Mouse (Mus musculus) heart, adult 9 months (tissue): ENCODE results near the gene Tbx1.

Source experiments
- DNase-seq, 2 experiments: peaks; one replicate each; pipeline ENCODE4 v3.0.0; 2022; ENCODE audit warnings: low spot score in 2 of 2

Tbx1 gene

GRCm38 (mm10) chr16:18622916-18623750, 32.7 kb upstream of the Tbx1 start:
- no peak for DNase-seq

- DNase-seq, result no peak
Measured at GRCm38 (mm10) chr16:18622019-18622418, 31.5 kb upstream of the Tbx1 start, which contains the start of gene Gp1bb. TSS of gene Gp1bb (minus strand) at chr16:18622403.

DNA sequence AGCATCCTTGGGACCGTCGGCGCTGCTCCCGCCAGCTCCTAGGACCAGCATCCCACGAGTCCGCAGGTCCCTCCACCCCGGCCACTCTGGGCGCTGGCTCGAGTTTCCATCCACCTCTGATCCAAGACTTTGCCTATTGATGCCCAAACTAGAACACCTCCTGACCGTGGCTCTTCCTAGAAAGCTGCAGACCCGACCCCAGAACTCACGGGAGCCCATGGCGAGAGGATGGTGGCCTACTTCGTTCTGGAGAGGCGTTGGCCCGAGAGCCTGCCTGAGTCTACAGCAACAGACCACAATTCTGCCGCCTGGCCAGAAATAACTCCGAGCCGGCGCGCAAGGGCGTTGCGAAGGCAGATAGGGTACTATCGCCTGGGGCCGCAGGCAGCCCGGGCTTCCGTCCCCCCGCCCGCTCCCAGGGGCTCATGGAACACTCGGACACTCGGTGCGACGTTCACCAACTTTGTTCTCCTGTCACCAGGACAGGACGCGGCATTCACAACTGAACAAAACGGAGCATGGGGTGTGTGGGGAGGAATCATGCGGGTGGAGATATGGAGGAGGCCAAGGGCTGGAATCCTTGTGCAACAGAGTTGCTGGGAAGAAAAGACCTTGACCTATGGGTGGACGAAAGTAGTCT, 31.0 kb upstream of the Tbx1 start:
- no peak for DNase-seq

GRCm38 (mm10) chr16:18620601-18621361, 30.3 kb upstream of the Tbx1 start:
- DNase-seq, result no peak

DNA sequence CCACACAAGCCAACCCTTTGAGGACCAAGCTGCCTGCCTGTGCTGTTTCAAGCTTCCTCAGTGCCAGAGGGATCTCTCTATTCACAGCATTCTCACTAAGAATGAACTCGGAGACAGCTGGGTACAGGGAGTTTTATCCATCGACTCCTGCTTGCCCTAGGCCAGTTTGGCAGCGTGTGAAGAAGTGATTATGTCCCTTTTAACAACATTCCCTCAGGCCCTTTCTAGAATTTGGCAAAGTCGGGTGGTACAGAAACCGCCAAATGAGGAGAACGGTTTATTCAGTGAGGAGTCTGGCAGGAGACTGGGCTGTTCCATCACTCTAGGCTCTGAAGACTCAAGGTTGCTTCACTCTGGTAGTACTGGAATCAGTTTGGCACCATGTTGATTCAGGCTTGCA, 29.7 kb upstream of the Tbx1 start:
- no peak for DNase-seq

DNA sequence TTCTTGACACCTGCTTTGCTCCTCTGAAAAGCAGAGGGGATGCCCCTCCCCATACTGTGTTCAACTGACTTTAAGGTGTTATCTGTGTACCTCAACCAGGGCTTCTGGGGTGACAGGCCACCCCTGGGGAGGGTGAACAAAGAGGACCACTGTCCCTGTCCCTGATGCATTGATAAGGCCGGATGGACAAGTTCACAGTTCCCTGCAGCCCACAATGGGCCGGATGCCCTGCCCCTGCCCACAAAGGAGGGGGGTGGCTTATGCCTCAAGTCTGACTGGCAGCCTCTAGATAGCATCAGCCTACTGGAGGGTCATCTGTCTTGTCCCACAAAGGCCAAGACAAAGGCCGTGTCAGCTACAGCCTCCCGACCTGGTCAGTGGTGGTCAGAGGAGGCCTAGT, 28.6 kb upstream of the Tbx1 start:
- DNase-seq, result no peak

GRCm38 (mm10) chr16:18618297-18618696, 27.8 kb upstream of the Tbx1 start:
- no peak for DNase-seq

DNA sequence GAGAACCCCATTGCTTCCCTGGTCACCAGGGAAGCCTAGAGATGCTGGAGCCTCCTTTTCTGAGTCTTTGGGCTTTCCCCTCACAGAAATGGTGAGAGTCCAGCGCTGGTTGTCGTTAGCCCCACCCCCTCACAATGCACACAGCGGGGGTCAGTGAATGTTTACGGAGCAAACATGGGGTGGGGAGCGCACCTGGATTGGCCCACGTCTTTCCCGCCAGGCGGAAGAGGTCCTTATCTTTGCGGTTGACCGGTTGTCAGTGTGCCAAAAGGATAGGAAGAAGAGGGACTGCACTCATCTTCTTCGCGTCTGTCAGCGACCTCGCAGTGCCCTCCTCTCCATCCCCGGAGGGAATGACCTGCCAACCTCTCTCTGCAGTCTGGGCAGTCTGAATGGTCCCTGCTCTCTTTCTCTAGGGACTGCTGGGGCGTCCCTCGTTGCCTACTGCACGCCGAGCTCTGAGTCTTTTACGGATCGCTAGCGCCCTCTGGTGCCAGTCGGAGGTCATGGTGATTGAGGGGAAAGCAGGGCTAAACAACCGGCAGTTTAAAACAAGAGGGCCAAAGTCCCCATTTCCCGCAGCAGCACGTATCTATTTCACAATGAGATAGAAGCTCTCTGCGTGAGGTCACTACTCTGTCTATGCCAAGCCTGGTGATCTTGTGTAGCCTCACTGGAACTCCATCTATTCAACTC, 27.0 kb upstream of the Tbx1 start:
- peak; percentile 61 to 75 for DNase-seq

GRCm38 (mm10) chr16:18613301-18613700, 22.8 kb upstream of the Tbx1 start:
- DNase-seq, result no peak

DNA sequence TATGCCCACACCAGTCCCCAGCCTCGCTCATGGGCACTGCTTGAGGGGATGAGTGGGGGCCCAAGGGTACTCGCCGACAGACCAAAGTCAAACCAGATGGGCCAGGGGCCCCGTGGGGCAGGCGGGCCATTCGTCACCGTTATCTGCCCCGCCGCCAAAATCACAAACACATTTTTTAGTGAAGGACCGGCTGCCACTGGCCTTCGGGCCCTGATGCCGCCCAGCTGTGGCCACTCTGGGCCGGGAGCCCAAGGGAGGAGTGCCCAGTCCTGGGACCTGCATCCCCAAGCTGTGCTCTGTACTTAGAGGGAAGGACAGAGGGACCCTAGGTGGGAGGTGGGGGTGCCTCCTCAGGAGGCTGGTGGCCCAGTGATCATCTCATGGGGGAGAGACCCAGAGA, 21.3 kb upstream of the Tbx1 start:
- no peak for DNase-seq

GRCm38 (mm10) chr16:18609099-18609498, 18.6 kb upstream of the Tbx1 start:
- DNase-seq, result no peak

- DNase-seq, result no peak
Measured at GRCm38 (mm10) chr16:18608226-18608625, 17.8 kb upstream of the Tbx1 start.

DNA sequence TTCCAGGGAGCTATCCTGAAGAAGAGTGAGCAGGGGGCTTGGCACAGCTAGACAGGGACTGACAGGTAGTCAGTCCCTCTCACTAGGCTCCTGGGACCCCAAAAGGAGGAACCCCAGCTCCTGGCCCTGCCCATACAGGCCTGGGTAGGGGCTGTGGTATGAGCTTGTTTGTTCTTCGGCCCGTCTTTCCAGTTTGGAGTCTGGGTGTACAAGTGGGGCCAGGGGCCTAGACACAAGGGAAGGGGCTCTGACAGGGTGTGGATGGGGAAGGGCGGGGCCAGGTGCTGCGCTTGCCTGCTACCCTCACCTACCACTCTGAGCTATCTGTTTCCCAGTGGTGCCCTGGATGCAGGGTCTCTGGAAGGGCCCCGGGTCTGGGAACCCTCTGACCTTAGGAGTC, 15.2 kb upstream of the Tbx1 start:
- no peak for DNase-seq

GRCm38 (mm10) chr16:18604267-18604701, 13.8 kb upstream of the Tbx1 start:
- DNase-seq, result peak; percentile 65

DNA sequence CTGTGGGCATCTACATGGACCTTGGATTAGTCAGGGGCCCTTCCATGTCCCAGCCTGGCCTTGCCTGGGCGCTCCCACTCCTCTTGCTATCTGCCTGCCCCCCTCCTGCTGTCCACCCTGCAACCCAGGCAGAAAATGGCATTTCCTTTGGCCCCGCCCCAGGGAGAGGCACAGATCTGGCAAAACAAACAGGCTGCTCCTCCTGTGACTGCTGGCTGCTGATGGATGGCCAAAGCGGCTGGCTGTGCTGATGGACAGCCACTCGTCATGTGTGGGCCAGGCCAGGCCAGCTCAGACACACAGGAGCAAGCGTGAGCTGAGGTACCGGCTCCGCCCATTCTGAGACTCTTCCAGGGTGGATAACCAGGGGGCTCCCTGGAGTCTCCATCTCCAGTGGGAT, 11.0 kb upstream of the Tbx1 start:
- no peak for DNase-seq

DNA sequence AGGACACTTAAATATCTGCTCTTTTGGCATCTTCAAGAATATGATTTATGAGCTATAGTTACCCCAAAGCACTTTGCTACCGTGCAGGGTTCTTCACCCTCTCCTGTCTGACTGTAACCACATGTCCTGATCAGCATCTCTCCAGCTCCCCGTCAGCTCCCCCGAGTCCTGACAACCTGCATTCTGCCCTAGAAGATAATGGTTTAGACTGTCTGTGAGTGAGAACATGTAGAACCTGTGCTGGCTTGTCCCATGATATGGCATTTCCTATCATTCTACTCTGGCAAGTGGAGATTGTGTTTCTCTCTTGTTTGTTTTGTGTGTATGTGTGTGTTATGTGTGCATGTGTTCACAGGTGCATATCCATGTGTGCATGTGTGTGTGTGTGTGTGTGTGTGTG, 7.5 kb upstream of the Tbx1 start:
- no peak for DNase-seq

- no peak for DNase-seq
Measured at GRCm38 (mm10) chr16:18596255-18596654, 5.8 kb upstream of the Tbx1 start.

- no peak for DNase-seq
Measured at GRCm38 (mm10) chr16:18593930-18594329, 3.5 kb upstream of the Tbx1 start.

- DNase-seq, result no peak
Measured at GRCm38 (mm10) chr16:18591047-18592018, 862 bp upstream of the Tbx1 start.

GRCm38 (mm10) chr16:18589080-18589621, 1.3 kb downstream of the Tbx1 start:
- no peak for DNase-seq

DNA sequence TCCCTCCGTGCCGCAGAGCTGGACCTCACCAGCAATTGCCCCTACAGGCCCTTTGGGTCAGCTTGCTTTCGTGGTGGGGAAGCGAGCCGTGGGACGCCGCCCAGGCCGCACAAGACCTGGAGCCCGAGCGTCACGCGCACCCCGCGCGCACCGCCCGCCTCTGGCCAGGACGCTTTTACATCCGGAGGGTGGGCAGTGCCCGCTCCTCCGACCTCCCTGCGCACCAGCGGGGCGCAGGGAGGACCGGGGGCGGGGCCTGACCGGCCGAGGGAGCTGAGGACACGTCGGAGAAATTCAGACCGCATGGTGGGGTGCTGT, 1.8 kb downstream of the Tbx1 start:
- no peak for DNase-seq
